ENCODE assay signal across 8 mouse cellular contexts in the genomic region with DNA sequence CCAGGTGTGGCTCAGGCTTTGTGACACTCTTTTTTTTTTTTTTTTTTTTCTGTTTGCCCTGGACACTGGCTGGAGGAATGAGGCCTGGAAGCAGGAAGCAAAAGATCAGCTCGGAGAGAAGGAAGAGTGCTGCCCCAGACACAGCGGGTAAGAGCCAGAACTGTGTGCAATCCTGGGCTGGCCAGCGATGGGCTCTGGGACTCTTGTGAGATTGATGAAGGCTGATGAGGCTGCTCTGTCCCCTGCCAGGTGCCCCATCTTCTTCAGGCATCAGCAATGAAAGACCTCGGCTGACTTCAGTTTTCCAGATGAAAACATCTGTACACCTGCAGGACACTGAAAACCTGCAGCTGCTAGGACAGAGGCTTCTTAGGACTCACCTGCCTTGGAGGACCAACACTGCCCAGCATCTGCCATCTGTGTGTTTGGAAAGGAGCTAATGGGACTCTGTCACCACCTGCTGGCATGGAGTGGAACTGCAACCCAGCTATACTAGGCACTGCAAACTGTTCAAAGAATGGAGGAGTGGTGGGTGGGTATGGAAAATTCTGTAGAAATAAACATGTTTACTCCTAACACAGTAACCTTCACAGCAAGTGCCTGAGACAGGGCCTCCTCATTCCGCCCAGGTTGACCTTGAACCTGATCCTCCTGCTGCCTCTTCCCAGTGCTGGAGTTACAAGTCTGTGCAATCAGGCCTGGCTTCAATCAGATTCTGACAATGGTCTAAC. TPM values are rescaled to one million over a fixed set of nuclear protein-coding genes. Genes with fewer than 3 reads are reported as not detected.
DNase-seq lines count a peak whose midpoint lies in the region; ATAC-seq and TF ChIP-seq lines count a peak whose summit lies in the region.

No protein-coding gene starts in this region.

- 26% methylated on average over 5 of the region's 5 CpGs for WGBS in heart, embryonic 15.5 days
- 31% methylated on average over 5 of the region's 5 CpGs for WGBS in liver, embryonic 12.5 days (ENCODE audit: insufficient replicate concordance)
- 36% methylated on average over 5 of the region's 5 CpGs for WGBS in stomach, embryonic 16.5 days

- peaks cover 36% of the 10 kb centered on the region for H3K4me1 ChIP-seq in heart, embryonic 15.5 days (replicated peaks)
- H3K4me1 ChIP-seq in liver, embryonic 12.5 days, result peaks cover 49% of the 10 kb centered on the region
- H3K4me1 ChIP-seq in stomach, embryonic 16.5 days (ENCODE audit: control insufficient read depth, insufficient read depth, low read length), result no peaks in the 10 kb centered on the region

- peak overlapping the region; percentile 44 for H3K4me2 ChIP-seq in heart, embryonic 15.5 days
- no peak overlapping the region for H3K4me2 ChIP-seq in liver, embryonic 12.5 days
- no peak overlapping the region for H3K4me2 ChIP-seq in stomach, embryonic 16.5 days (ENCODE audit: low read depth, low read length)

- no peak for TF ChIP-seq POLR2A in brain, embryonic 14.5 days (IDR thresholded peaks at IDR 0.05; ENCODE audit: borderline replicate concordance, extremely low read depth, insufficient read depth, insufficient read length, poor library complexity, severe bottlenecking)

- no peaks in the 10 kb centered on the region for H3K9me3 ChIP-seq in heart, embryonic 15.5 days (replicated peaks)
- no peaks in the 10 kb centered on the region for H3K9me3 ChIP-seq in liver, embryonic 12.5 days (replicated peaks)
- H3K9me3 ChIP-seq in stomach, embryonic 16.5 days (replicated peaks; ENCODE audit: control insufficient read depth, low read length), result no peaks in the 10 kb centered on the region

- TF ChIP-seq CTCF in brain, embryonic 14.5 days (IDR thresholded peaks at IDR 0.05; ENCODE audit: borderline replicate concordance, extremely low read depth, insufficient read depth, insufficient read length), result peak; percentile 98

- peak; percentile 67 for ATAC-seq in erythroblast, adult 5-6 weeks (replicated peaks; ENCODE audit: low FRiP score, poor library complexity, severe bottlenecking)
- ATAC-seq in heart, embryonic 15.5 days (replicated peaks; ENCODE audit: insufficient number of reproducible peaks, insufficient read depth, low FRiP score, low read depth), result 0 out of 2 replicates have a peak, but pooled peaks have one; percentile 14
- 0 out of 2 replicates have a peak, but pooled peaks have one; percentile 19 for ATAC-seq in liver, embryonic 12.5 days
- ATAC-seq in stomach, embryonic 16.5 days (ENCODE audit: insufficient read depth, low FRiP score), result peak; percentile 56

- no peak overlapping the region; the same call in 1 of the 2 replicates for H3K4me3 ChIP-seq in heart, embryonic 15.5 days
- no peak overlapping the region for H3K4me3 ChIP-seq in liver, embryonic 12.5 days
- H3K4me3 ChIP-seq in stomach, embryonic 16.5 days (replicated peaks; ENCODE audit: low read length), result no peak overlapping the region

- H3K9ac ChIP-seq in heart, embryonic 15.5 days, result no peak overlapping the region
- H3K9ac ChIP-seq in liver, embryonic 12.5 days, result 0 out of 2 replicates have a peak overlapping the region, but pooled peaks have one; percentile 1
- no peak overlapping the region for H3K9ac ChIP-seq in stomach, embryonic 16.5 days (ENCODE audit: low read length)

- peak overlapping the region; percentile 62 for H3K27ac ChIP-seq in heart, embryonic 15.5 days
- H3K27ac ChIP-seq in liver, embryonic 12.5 days, result peak overlapping the region; percentile 81
- H3K27ac ChIP-seq in stomach, embryonic 16.5 days (ENCODE audit: low read length), result no peak overlapping the region

- peak; percentile 89 for DNase-seq in CD4-positive, CD25-positive, alpha-beta regulatory T cell, adult 2 months (ENCODE audit: low read depth, low spot score)
- peak; percentile 90 for DNase-seq in brain, embryonic 14.5 days (ENCODE audit: low read depth)
- peak; percentile 84 for DNase-seq in kidney, postnatal 10 days
- peak; percentile 48 to 70 for DNase-seq in natural killer cell, adult 2 months (ENCODE audit: low spot score in 2 of 2)

- no peaks in the 10 kb centered on the region for H3K27me3 ChIP-seq in heart, embryonic 15.5 days
- H3K27me3 ChIP-seq in liver, embryonic 12.5 days (replicated peaks), result peaks cover 24% of the 10 kb centered on the region
- H3K27me3 ChIP-seq in stomach, embryonic 16.5 days (ENCODE audit: control insufficient read depth, insufficient read depth, low read length), result no peaks in the 10 kb centered on the region; the same call in 1 of the 2 replicates

- H3K36me3 ChIP-seq in heart, embryonic 15.5 days, result peaks cover 8% of the 10 kb centered on the region; the same call in 1 of the 2 replicates
- peaks cover 15% of the 10 kb centered on the region for H3K36me3 ChIP-seq in liver, embryonic 12.5 days
- H3K36me3 ChIP-seq in stomach, embryonic 16.5 days (ENCODE audit: control insufficient read depth, insufficient read depth, low read length), result no peaks in the 10 kb centered on the region

RNA-seq across cellular contexts. Expression of a gene that starts 11.3 kb away (rescaled TPM):
- polyA plus RNA-seq in brain, embryonic 14.5 days (2012; rRNA removed), result 218 and 287 TPM in 2 replicates
- 17.9 and 19.2 TPM in 2 replicates for total RNA-seq in erythroblast, adult 5-6 weeks (2015; ENCODE audit: low replicate concordance)
- total RNA-seq in erythroblast, adult 5-6 weeks (2017; ENCODE audit: low replicate concordance), result 12.4 and 13.4 TPM in 2 replicates
- 81.6 and 109 TPM in 2 replicates for polyA plus RNA-seq in heart, embryonic 15.5 days (2015; fragmentation: Nextera tagmentation; extraction: Ambion mirVana)
- polyA plus RNA-seq in liver, embryonic 12.5 days (2016; fragmentation: Nextera tagmentation; extraction: Ambion mirVana), result 70.6 and 74.8 TPM in 2 replicates
- polyA plus RNA-seq in stomach, embryonic 16.5 days (2015; fragmentation: Nextera tagmentation; extraction: Ambion mirVana), result 69.9 and 80.7 TPM in 2 replicates

RNA-seq across cellular contexts. Expression of a gene that starts 11.4 kb away (rescaled TPM):
- polyA plus RNA-seq in brain, embryonic 14.5 days (2012; rRNA removed), result 31.7 and 47.3 TPM in 2 replicates
- total RNA-seq in erythroblast, adult 5-6 weeks (2015; ENCODE audit: low replicate concordance), result not detected in 2 replicates
- total RNA-seq in erythroblast, adult 5-6 weeks (2017; ENCODE audit: low replicate concordance), result not detected in 2 replicates
- polyA plus RNA-seq in heart, embryonic 15.5 days (2015; fragmentation: Nextera tagmentation; extraction: Ambion mirVana), result 8.7 and 11.5 TPM in 2 replicates
- polyA plus RNA-seq in liver, embryonic 12.5 days (2016; fragmentation: Nextera tagmentation; extraction: Ambion mirVana), result 2.8 and 3.3 TPM in 2 replicates
- 7.0 and 8.2 TPM in 2 replicates for polyA plus RNA-seq in stomach, embryonic 16.5 days (2015; fragmentation: Nextera tagmentation; extraction: Ambion mirVana)

RNA-seq across cellular contexts. Expression of a gene that starts 17.2 kb away (rescaled TPM):
- polyA plus RNA-seq in brain, embryonic 14.5 days (2012; rRNA removed), result 70.6 and 118 TPM in 2 replicates
- total RNA-seq in erythroblast, adult 5-6 weeks (2015; ENCODE audit: low replicate concordance), result 6.7 and 43.7 TPM in 2 replicates
- total RNA-seq in erythroblast, adult 5-6 weeks (2017; ENCODE audit: low replicate concordance), result 33.7 and 59.7 TPM in 2 replicates
- polyA plus RNA-seq in heart, embryonic 15.5 days (2015; fragmentation: Nextera tagmentation; extraction: Ambion mirVana), result 134 and 146 TPM in 2 replicates
- 189 and 194 TPM in 2 replicates for polyA plus RNA-seq in liver, embryonic 12.5 days (2016; fragmentation: Nextera tagmentation; extraction: Ambion mirVana)
- polyA plus RNA-seq in stomach, embryonic 16.5 days (2015; fragmentation: Nextera tagmentation; extraction: Ambion mirVana), result 88.0 and 102 TPM in 2 replicates

RNA-seq across cellular contexts. Expression of a gene that starts 19.8 kb away (rescaled TPM):
- polyA plus RNA-seq in brain, embryonic 14.5 days (2012; rRNA removed), result 29.8 and 30.6 TPM in 2 replicates
- not detected in 2 replicates for total RNA-seq in erythroblast, adult 5-6 weeks (2015; ENCODE audit: low replicate concordance)
- total RNA-seq in erythroblast, adult 5-6 weeks (2017; ENCODE audit: low replicate concordance), result not detected in 2 replicates
- 0.43 and 0.74 TPM in 2 replicates for polyA plus RNA-seq in heart, embryonic 15.5 days (2015; fragmentation: Nextera tagmentation; extraction: Ambion mirVana)
- 5.5 and 6.4 TPM in 2 replicates for polyA plus RNA-seq in liver, embryonic 12.5 days (2016; fragmentation: Nextera tagmentation; extraction: Ambion mirVana)
- 0.72 and 0.87 TPM in 2 replicates for polyA plus RNA-seq in stomach, embryonic 16.5 days (2015; fragmentation: Nextera tagmentation; extraction: Ambion mirVana)

RNA-seq across cellular contexts. Expression of a gene that starts 39.5 kb away (rescaled TPM):
- not detected in 2 replicates for polyA plus RNA-seq in brain, embryonic 14.5 days (2012; rRNA removed)
- not detected in 2 replicates for total RNA-seq in erythroblast, adult 5-6 weeks (2015; ENCODE audit: low replicate concordance)
- total RNA-seq in erythroblast, adult 5-6 weeks (2017; ENCODE audit: low replicate concordance), result not detected in 2 replicates
- 2.7 and 3.9 TPM in 2 replicates for polyA plus RNA-seq in heart, embryonic 15.5 days (2015; fragmentation: Nextera tagmentation; extraction: Ambion mirVana)
- not detected in 2 replicates for polyA plus RNA-seq in liver, embryonic 12.5 days (2016; fragmentation: Nextera tagmentation; extraction: Ambion mirVana)
- 0.41 and 1.8 TPM in 2 replicates for polyA plus RNA-seq in stomach, embryonic 16.5 days (2015; fragmentation: Nextera tagmentation; extraction: Ambion mirVana)

Comparison
In these comparisons a context has a peak if more than half of its experiments do, and no peak if none do; other contexts are left out.
1. ATAC-seq: peak in every context shown above with its lines; median percentile 67 in erythroblast, adult 5-6 weeks; 56 in stomach, embryonic 16.5 days; 19 in liver, embryonic 12.5 days; 14 in heart, embryonic 15.5 days.